Mouse (Mus musculus) brown adipose tissue, adult 24 weeks (tissue): ENCODE data around the gene Sp1. TPM values are rescaled to one million over a fixed set of nuclear protein-coding genes. Genes with fewer than 3 reads are reported as not detected.

Experiments used
- H3K27ac ChIP-seq: fragments of 200-500 bp; replicated peaks from 2 replicates; pipeline ENCODE4 v1.5.1; 2012; ENCODE audit warnings: low read depth, mild to moderate bottlenecking, low read length
- H3K4me1 ChIP-seq: fragments of 200-500 bp; 2 replicates; pipeline ENCODE4 v1.6.1; 2012; ENCODE audit warnings: low read length, mixed read lengths; ENCODE audit not compliant: control insufficient read depth, insufficient read depth, insufficient read length
- H3K4me3 ChIP-seq: fragments of 200-500 bp; 2 replicates; pipeline ENCODE4 v1.5.1; 2012; ENCODE audit warnings: low read depth, mild to moderate bottlenecking, low read length, moderate library complexity; ENCODE audit not compliant: insufficient read depth
- polyA plus RNA-seq: library from polyadenylated mRNA; stranded (reverse); fragments of >200 nt; gene quantifications from 2 replicates; pipeline ENCODE4 v1.2.4, GENCODE M21; 2012; ENCODE audit not compliant: missing spikeins, insufficient read depth, insufficient read length

The Sp1 gene
- polyA plus RNA-seq, 1 experiment, result 16.1 TPM

GRCm38 (mm10) chr15:102470183-102470604 is 64.3 kb downstream of the Sp1 start, which contains the start of gene Pcbp2:
Gene Pcbp2, plus strand, starts transcription at chr15:102470539.
- Histone ChIP-seq H3K4me3 (peak within 1 kb of the TSS; percentile 99), H3K27ac (peak within 1 kb of the TSS; percentile 95), H3K4me1 (no peaks in the 10 kb centered on the region)

GRCm38 (mm10) chr15:102470605-102471294 is 64.8 kb downstream of the Sp1 start:
- Histone ChIP-seq H3K4me1 (no peaks in the 10 kb centered on the region), H3K4me3 (peak overlapping the region; percentile 99), H3K27ac (peak overlapping the region; percentile 95)

- Histone ChIP-seq H3K4me3 (peak overlapping the region; percentile 99), H3K27ac (no peak overlapping the region), H3K4me1 (no peaks in the 10 kb centered on the region)
Measured at GRCm38 (mm10) chr15:102471295-102471645, 65.3 kb downstream of the Sp1 start.

DNA sequence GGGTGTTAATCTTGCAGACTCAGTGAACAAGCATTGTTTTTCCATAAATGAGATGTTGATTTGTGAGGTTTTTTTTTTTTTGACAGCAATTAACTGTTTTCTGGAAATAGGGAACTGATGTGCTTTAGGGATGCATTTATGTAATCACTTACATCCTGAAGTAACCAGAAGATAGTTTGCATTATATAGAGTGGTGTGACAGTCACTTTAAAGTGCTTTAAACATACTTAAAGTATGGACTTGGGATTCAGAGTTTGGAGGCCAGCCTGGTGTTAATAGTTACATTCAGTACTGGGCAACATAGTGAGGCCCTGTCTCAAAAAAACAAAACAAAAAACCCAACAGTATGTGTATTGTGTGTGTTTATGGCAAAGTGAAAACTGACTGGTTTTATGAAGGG is 65.8 kb downstream of the Sp1 start:
- no peaks in the 10 kb centered on the region for H3K4me1 ChIP-seq
- H3K27ac ChIP-seq, result no peak overlapping the region
- H3K4me3 ChIP-seq, result no peak overlapping the region

DNA sequence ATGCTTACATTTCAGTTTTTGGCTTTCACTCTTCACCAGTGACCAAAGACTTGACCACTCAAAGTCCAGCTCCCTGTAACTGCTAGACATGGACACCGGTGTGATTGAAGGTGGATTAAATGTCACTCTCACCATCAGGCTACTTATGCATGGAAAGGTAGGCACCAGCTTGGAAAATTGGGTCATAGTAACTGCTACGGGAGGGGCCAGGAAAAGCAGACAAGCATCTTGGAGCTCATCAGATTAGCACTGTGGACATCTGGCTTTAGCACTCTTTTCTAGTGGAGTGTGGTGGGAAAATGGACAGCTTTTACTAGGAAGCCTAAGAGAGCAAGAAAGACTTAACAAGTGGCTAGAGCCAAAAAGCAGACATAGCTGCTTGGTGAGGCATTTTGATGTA is 67.3 kb downstream of the Sp1 start:
- H3K4me3 ChIP-seq, result no peak overlapping the region

GRCm38 (mm10) chr15:102474520-102474919 is 68.6 kb downstream of the Sp1 start:
- no peaks in the 10 kb centered on the region for H3K4me1 ChIP-seq
- H3K27ac ChIP-seq, result no peak overlapping the region
- no peak overlapping the region for H3K4me3 ChIP-seq

More for the DNA sequence above, 67.3 kb downstream of the Sp1 start:
- Histone ChIP-seq H3K4me1 (no peaks in the 10 kb centered on the region), H3K27ac (no peak overlapping the region)

DNA sequence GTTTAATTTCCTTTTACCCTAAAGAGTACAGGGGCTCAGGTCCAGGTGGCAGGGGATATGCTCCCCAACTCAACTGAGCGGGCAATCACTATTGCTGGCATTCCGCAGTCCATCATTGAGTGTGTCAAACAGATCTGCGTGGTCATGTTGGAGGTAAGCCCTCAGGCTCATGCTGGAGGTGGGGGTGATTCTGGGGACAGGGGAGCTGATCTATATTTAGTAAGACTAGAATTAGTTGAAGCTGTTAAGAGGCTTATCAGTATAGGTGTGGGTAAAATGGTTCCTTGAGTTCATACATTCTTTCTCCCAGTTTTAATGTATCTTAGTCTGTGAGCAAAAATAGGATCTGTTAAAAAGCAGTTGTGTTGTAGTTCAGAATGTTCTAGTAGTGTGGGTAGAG is 77.2 kb downstream of the Sp1 start:
- no peak overlapping the region for H3K4me3 ChIP-seq
- no peaks in the 10 kb centered on the region for H3K4me1 ChIP-seq
- H3K27ac ChIP-seq, result no peak overlapping the region

DNA sequence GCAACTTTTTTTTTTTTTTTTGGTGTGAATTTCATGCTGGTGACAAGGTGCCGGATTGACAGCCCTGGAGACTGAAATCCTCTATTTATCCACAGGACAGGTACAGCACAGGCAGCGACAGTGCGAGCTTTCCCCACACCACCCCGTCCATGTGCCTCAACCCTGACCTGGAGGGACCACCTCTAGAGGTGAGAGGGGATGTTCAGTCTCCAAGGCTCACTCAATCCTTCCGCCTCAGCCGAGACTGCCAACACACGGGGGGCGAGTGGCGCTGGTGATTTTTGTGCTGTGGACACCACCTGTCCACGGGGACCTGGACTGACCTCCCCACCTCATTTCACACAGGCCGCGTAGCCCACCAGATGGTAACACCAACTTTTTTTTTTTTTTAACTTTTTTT is 79.9 kb downstream of the Sp1 start:
- Histone ChIP-seq H3K4me3 (no peak overlapping the region), H3K4me1 (no peaks in the 10 kb centered on the region), H3K27ac (no peak overlapping the region)

Other genes starting within 250 kb of the Sp1 start
- gene Zfp740, start 202.9 kb upstream of the Sp1 start, polyA plus RNA-seq, result 15.9 and 18.0 TPM in 2 replicates
- gene Csad, start 201.4 kb upstream of the Sp1 start, polyA plus RNA-seq, result 137 and 181 TPM in 2 replicates
- 2.0 and 4.6 TPM in 2 replicates for gene Itgb7, start 174.2 kb upstream of the Sp1 start, polyA plus RNA-seq
- gene Rarg, start 148.6 kb upstream of the Sp1 start, polyA plus RNA-seq, result 10.3 and 12.1 TPM in 2 replicates
- gene Gm9918, start 135.6 kb upstream of the Sp1 start, polyA plus RNA-seq, result not detected in 2 replicates
- gene Mfsd5, start 126.7 kb upstream of the Sp1 start, polyA plus RNA-seq, result 17.0 and 20.0 TPM in 2 replicates
- gene Espl1, start 109.9 kb upstream of the Sp1 start, polyA plus RNA-seq, result 1.5 TPM in 1 of 2 replicates, not detected in the other
- gene Pfdn5, start 80.0 kb upstream of the Sp1 start, polyA plus RNA-seq, result 371 and 394 TPM in 2 replicates
- gene Myg1, start 74.4 kb upstream of the Sp1 start, polyA plus RNA-seq, result 29.4 and 35.9 TPM in 2 replicates
- 13.2 and 20.7 TPM in 2 replicates for gene Aaas, start 55.4 kb upstream of the Sp1 start, polyA plus RNA-seq
- not detected in 2 replicates for gene Sp7, start 39.0 kb upstream of the Sp1 start, polyA plus RNA-seq
- 1.9 and 4.0 TPM in 2 replicates for gene Amhr2, start 39.2 kb downstream of the Sp1 start, polyA plus RNA-seq
- 36.8 and 54.7 TPM in 2 replicates for gene Prr13, start 52.9 kb downstream of the Sp1 start, polyA plus RNA-seq
- gene Pcbp2, start 64.4 kb downstream of the Sp1 start, polyA plus RNA-seq, result 331 and 338 TPM in 2 replicates
- gene Gm10337, start 97.6 kb downstream of the Sp1 start, polyA plus RNA-seq, result not detected in 2 replicates
- 1.9 and 2.1 TPM in 2 replicates for gene Map3k12, start 110.9 kb downstream of the Sp1 start, polyA plus RNA-seq
- 21.2 and 23.6 TPM in 2 replicates for gene Tarbp2, start 112.0 kb downstream of the Sp1 start, polyA plus RNA-seq
- gene Npff, start 118.8 kb downstream of the Sp1 start, polyA plus RNA-seq, result 1.2 TPM in 1 of 2 replicates, not detected in the other
- 0.75 TPM in 1 of 2 replicates, not detected in the other for gene Gm28047, start 218.9 kb downstream of the Sp1 start, polyA plus RNA-seq
- gene Atf7, start 219.3 kb downstream of the Sp1 start, polyA plus RNA-seq, result 40.1 and 58.7 TPM in 2 replicates